Mouse (Mus musculus) embryonic fibroblast, embryonic 13.5 days (primary cell): ENCODE measurements around the gene Gm6904. TPM values are rescaled to one million over a fixed set of nuclear protein-coding genes. Genes with fewer than 3 reads are reported as not detected.
A peak's percentile ranks its signal among the peaks of the same experiment; 100 is the strongest.
"Not testable (repeated sequence)": the region's sequence is repeated elsewhere in the genome, so short reads cannot be mapped to it uniquely, and the experiment has no call there.

Experiments
- H3K27ac ChIP-seq: 2 replicates; pipeline ENCODE4 v1.5.1; 2012; ENCODE audit warnings: low read length, control low read depth, inconsistent platforms; ENCODE audit not compliant: insufficient read depth
- H3K4me1 ChIP-seq: 2 replicates; pipeline ENCODE4 v1.6.1; 2011; ENCODE audit warnings: low read length; ENCODE audit not compliant: control insufficient read depth, insufficient read depth
- H3K4me3 ChIP-seq: 2 replicates; pipeline ENCODE4 v1.5.1; 2011; ENCODE audit warnings: mild to moderate bottlenecking, control low read depth, low read length; ENCODE audit not compliant: insufficient read depth
- CTCF ChIP-seq: IDR thresholded peaks from 2 replicates; pipeline ENCODE4 v1.5.1; 2011; ENCODE audit warnings: mild to moderate bottlenecking, control low read depth, low read length, moderate library complexity, borderline replicate concordance; ENCODE audit not compliant: insufficient read depth
- POLR2A ChIP-seq: IDR thresholded peaks from 2 replicates; pipeline ENCODE4 v1.6.1; 2011; ENCODE audit warnings: low read depth, mild to moderate bottlenecking, control low read depth, low read length, moderate library complexity
- polyA plus RNA-seq: library from polyadenylated mRNA; stranded (reverse); fragments of >200 nt; gene quantifications from 2 replicates; pipeline ENCODE4 v1.2.4, GENCODE M21; 2011; ENCODE audit warnings: low read depth; ENCODE audit not compliant: missing spikeins, insufficient read length

Gm6904 gene
- polyA plus RNA-seq = not detected in 2 replicates

DNA sequence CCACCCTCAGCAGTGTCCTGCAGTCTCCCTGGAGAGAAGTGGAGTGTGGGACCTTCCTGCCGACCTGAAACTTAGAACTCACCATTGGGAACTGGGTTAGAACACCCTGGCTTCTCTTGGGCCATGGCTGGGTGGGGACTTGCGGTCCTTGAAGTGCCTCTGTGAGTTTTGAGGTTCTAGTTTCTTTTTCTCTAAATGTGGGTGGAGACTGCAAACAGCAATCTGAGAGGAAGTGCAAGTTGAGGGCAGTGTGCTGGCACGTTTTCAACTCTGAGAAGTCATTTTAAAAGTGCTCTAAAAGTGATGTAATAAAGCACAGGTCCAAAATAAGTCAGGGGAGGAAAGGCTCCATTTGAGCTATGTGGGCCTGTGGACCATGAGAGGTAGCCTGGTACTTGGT, at the start of gene Gm6904:
Gene Gm6904, minus strand, starts transcription at position 161 of the 400 bp plus-strand sequence.
- no peak within 1 kb of the TSS for H3K27ac ChIP-seq

DNA sequence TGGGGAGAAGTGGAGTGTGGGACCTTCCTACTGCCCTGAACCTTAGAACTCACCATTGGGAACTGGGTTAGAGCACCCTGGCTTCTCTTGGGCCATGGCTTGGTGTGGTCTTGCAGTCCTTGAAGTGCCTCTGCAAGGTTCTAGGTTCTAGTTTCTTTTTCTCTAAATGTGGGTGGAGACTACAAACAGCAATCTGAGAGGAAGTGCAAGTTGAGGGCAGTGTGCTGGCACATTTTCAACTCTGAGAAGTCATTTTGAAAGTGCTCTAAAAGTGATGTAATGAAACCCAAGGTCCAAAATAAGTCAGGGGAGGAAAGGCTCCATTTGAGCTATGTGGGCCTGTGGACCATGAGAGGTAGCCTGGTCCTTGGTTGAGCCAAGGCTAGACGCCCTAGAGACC, 37.4 kb upstream of the Gm6904 start, which contains the start of gene Phf11a:
Gene Phf11a, minus strand, starts transcription at position 132 of the 400 bp plus-strand sequence.
- not testable (repeated sequence) for H3K4me3 ChIP-seq, H3K4me1 ChIP-seq, H3K27ac ChIP-seq

More for the DNA sequence above, at the start of gene Gm6904:
- no peak within 1 kb of the TSS for H3K4me3 ChIP-seq
- H3K4me1 ChIP-seq = no peaks in the 10 kb centered on the region
- TF ChIP-seq CTCF (no peak), POLR2A (no peak)

DNA sequence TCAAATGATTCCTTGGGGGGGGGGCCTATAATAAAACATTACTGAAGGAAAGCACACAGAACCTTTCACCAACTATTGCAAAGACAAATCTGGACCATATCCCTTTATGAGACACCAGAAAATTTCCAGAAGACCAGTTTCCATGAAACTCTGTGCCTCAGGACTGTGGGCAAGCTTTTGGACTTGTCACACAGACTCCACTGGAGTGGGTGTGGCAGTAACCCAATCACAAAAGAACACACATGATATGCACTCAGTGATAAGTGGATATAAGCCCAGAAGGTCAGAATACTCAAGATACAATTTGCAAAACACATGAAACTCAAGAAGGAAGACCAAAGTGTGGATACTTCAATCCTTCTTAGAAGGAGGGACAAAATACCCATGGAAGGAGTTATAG, 31.8 kb upstream of the Gm6904 start:
- H3K27ac ChIP-seq, H3K4me3 ChIP-seq, H3K4me1 ChIP-seq: not testable (repeated sequence)

DNA sequence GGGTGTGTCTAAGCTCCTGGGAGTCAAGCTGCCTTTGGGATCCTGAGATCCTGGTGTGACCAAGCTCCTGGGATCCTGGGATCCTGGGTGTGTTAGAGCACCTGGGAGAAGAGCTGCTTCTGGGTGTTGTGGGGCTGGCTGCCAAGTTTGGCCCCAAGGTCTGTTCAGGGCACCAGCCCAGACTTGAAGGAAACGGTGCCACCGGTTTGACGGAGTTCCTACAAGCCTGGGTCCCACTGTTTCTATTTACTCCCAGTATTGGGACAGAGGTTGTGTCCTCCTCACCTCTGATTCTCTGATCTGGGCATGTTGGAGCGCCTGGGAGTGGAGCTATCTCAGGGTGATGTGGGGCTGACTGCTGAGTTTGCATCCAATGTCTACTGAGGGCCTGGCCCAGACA, 14.9 kb upstream of the Gm6904 start:
- not testable (repeated sequence) for H3K4me3 ChIP-seq

DNA sequence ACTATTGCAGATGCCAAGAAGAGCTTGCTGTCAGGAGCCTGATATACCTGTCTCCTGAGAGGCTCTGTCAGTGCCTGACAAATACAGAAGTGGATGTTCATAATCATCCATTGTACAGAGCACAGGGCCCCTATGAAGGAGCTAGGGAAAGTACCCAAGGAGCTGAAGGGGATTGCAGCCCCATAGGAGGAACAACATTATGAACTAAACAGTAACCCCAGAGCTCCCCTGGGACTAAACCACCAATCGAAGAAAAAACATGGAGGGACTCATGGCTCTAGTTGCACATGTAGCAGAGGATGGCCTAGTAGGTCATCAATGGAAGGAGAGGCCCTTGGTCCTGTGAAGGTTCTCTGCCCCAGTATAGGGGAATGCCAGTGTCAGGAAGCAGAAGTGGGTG, 4.2 kb downstream of the Gm6904 start:
- H3K4me1 ChIP-seq, H3K4me3 ChIP-seq, H3K27ac ChIP-seq: not testable (repeated sequence)

More for the DNA sequence above, 14.9 kb upstream of the Gm6904 start:
- not testable (repeated sequence) for H3K4me1 ChIP-seq, H3K27ac ChIP-seq

DNA sequence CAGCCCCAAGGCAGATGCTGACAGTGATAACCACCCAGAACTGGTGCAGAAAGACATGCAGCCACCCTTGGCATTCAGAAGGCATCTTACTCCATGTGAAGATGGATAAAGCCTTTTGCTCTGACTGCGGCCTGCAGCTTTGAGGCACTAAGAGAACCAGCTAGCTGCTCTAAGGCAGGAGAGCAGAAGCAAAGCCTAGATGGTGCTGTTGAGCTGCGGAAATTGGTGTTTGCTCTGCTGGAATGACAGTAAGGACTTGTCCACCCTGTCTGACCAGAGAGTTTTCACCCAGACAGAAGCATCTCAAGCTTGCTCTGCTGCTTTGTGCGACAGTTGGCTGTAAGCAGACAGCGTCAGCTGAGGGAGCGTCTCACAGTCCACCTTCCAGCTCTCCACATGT, 9.7 kb downstream of the Gm6904 start:
- H3K27ac ChIP-seq, H3K4me3 ChIP-seq, H3K4me1 ChIP-seq: not testable (repeated sequence)
- TF ChIP-seq CTCF = peak; percentile 8; the same call in 1 of the 2 replicates

DNA sequence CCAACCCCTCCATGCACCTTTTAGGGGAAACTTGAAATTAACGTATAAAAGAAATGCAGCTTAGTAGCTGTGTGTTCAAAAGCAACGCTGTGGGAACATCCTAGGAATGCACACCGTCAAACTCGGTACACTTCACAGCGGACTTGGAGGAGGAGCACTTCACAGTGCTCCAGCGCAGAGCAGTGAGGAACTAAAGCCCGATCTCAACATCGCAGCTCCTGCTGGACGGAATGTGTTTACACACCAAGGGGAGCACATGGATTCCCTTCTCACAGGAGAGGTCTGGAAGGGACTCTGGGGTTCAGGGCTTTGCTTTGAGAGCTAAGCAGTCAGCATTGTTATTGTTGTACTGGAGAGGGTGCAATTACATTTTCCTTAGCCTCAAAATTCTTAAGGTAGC, 26.4 kb downstream of the Gm6904 start:
- no peak for TF ChIP-seq CTCF
- no peak for TF ChIP-seq POLR2A
- no peaks in the 10 kb centered on the region for H3K4me1 ChIP-seq

DNA sequence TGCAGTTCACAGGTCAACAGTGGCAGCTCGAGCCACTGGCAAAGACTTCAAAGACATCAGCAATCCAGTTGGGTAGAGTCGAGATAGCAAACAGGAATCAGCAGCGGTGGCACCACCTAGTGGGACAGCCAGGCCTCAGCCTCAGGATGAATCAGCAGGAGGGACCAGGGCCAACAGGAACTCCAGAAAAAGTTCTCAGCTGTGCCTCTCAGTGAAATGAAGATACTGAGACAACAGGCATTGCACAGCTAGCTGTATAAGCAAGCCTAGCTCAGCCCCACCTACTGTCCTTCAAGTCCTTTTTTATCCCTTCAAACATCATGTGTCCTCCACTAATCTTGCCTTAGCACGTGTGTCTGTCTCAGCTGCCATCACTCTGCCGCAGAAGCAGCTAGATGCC, 28.0 kb downstream of the Gm6904 start:
- Histone ChIP-seq H3K27ac (no peak overlapping the region), H3K4me3 (no peak overlapping the region), H3K4me1 (no peaks in the 10 kb centered on the region)
- TF ChIP-seq POLR2A = no peak
- TF ChIP-seq CTCF = peak; percentile 5; the same call in 1 of the 2 replicates

More for the DNA sequence above, 26.4 kb downstream of the Gm6904 start:
- Histone ChIP-seq H3K27ac (no peak overlapping the region), H3K4me3 (no peak overlapping the region)

DNA sequence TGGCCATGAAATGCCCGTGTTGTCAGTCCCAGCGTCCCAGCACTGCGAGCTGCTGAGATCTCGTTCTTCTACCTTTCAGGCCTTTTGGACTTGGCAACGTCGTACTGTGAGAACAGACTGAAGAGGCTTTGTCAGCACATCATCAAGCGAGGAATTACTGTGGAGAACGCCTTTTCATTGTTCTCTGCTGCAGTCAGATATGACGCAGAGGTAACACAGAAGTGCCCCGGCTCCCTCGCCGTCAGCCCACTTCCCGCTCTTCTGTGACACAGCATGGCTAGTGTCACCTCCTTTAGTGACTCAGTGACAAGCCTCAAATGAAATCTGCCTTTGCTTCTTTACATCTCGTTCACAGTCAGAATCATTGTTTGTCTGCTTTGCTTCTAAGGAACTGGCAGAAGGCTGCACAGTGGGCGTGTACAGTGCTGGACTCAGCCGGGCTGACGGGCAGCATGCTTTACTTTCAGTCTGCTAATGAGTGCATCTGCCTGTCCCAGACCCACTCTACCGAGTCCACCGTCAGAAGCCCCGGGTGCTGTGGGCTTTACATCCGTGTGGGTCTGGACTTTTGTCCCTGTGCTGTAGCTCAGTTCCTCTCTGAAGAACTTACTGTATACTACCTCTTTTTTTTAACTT, 29.6 kb downstream of the Gm6904 start:
- H3K4me3 ChIP-seq = no peak overlapping the region
- no peak overlapping the region for H3K27ac ChIP-seq
- H3K4me1 ChIP-seq = no peaks in the 10 kb centered on the region
- TF ChIP-seq POLR2A = no peak
- TF ChIP-seq CTCF = no peak

DNA sequence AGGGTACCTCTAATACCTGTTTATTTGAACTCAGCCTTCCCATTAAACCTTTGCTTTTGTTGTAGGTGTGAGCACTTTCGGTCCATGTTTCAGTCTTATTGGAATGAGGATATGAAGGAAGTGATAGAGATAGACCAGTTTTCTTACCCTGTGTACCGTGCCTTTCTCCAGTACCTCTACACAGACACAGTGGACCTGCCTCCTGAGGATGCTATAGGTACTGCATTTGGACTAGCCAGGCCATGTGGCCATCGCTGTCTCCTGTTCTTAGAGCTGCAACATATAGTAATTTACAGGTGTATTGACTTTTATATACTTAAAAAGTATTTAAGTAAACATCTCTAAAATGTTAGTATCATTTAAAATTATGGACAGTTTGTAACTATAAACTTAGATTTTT, 30.2 kb downstream of the Gm6904 start:
- Histone ChIP-seq H3K4me1 (no peaks in the 10 kb centered on the region), H3K27ac (no peak overlapping the region), H3K4me3 (no peak overlapping the region)
- TF ChIP-seq POLR2A (no peak), CTCF (no peak)

DNA sequence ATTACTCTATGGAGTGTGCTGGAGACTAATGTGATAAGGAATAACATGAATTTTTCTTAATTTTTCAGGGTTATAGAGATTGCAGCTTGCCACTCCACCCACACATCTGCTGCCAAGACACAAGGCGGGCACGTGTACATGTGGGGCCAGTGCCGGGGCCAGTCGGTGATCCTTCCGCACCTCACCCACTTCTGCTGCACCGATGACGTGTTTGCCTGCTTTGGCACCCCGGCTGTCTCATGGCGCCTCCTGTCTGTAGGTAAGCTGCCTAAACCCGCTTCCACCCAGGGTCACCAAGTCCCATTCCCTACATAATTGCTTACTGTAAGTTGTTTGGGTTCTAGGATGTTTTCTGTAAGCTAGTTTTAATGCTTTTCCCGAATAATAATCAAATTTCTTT, 33.8 kb downstream of the Gm6904 start:
- Histone ChIP-seq H3K4me3 (no peak overlapping the region), H3K27ac (no peak overlapping the region), H3K4me1 (no peaks in the 10 kb centered on the region)
- no peak for TF ChIP-seq CTCF
- no peak for TF ChIP-seq POLR2A

DNA sequence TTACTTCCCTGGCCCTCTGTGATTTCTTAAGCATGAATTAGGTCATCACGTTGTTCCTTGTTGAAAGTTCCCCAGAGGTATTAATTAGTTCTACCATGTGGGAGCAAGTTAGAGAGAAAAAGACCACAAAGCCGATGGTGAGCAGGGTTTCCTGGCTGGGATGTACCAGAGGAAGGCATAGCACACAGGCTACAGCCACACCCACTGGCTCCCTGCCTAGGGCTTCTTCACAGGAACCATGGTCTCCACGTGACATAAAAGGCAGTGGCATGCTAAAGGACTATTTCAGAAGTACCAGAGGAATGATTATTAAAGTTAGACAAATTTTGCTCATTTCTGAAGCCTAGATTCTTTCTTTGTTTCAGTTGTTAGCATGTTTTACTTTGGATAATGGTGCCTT, 40.8 kb downstream of the Gm6904 start:
- no peak for TF ChIP-seq POLR2A
- TF ChIP-seq CTCF = no peak
- no peaks in the 10 kb centered on the region for H3K4me1 ChIP-seq
- no peak overlapping the region for H3K27ac ChIP-seq
- H3K4me3 ChIP-seq = no peak overlapping the region
